Mouse (Mus musculus): ENCODE measurements around the gene Samhd1. TPM values are rescaled to one million over a fixed set of nuclear protein-coding genes. Genes with fewer than 3 reads are reported as not detected.

The Samhd1 gene
- polyA plus RNA-seq, 1 experiment from 2014 or later: 22.0 TPM

- no peak overlapping the region for H3K4me3 ChIP-seq (ENCODE audit: low read length)
- no peak overlapping the region for H3K4me2 ChIP-seq (ENCODE audit: low read depth, low read length)
- WGBS: 88% methylated on average over 5 of the region's 5 CpGs
- ATAC-seq: no peak
- no peak overlapping the region for H3K9ac ChIP-seq (ENCODE audit: low read depth, low read length)
- H3K36me3 ChIP-seq (ENCODE audit: control insufficient read depth, insufficient read depth, low read length): no peaks in the 10 kb centered on the region
- H3K9me3 ChIP-seq (ENCODE audit: control insufficient read depth, low read length): no peaks in the 10 kb centered on the region
- H3K27me3 ChIP-seq (replicated peaks; ENCODE audit: control insufficient read depth, insufficient read depth, low read length): no peaks in the 10 kb centered on the region
- peaks cover 3% of the 10 kb centered on the region; the same call in 1 of the 2 replicates for H3K4me1 ChIP-seq (ENCODE audit: control insufficient read depth, insufficient read depth, low read length)
- no peak overlapping the region for H3K27ac ChIP-seq (ENCODE audit: low read length)
These were observed 4.3 kb upstream of the Samhd1 start for GRCm38 (mm10) chr2:157139251-157139802.

- Histone ChIP-seq H3K4me3 (ENCODE audit: low read length) (no peak overlapping the region), H3K27me3 (replicated peaks; ENCODE audit: control insufficient read depth, insufficient read depth, low read length) (no peaks in the 10 kb centered on the region), H3K9ac (ENCODE audit: low read depth, low read length) (no peak overlapping the region), H3K27ac (ENCODE audit: low read length) (no peak overlapping the region), H3K36me3 (ENCODE audit: control insufficient read depth, insufficient read depth, low read length) (no peaks in the 10 kb centered on the region), H3K9me3 (ENCODE audit: control insufficient read depth, low read length) (no peaks in the 10 kb centered on the region), H3K4me1 (ENCODE audit: control insufficient read depth, insufficient read depth, low read length) (peaks cover 7% of the 10 kb centered on the region; the same call in 1 of the 2 replicates), H3K4me2 (ENCODE audit: low read depth, low read length) (no peak overlapping the region)
- no peak for ATAC-seq
- 82% methylated on average over 5 of the region's 5 CpGs for WGBS
These were observed 3.7 kb upstream of the Samhd1 start for GRCm38 (mm10) chr2:157138808-157139207.

GRCm38 (mm10) chr2:157137959-157138731 lies 3.1 kb upstream of the Samhd1 start:
- H3K4me1 ChIP-seq (ENCODE audit: control insufficient read depth, insufficient read depth, low read length): peaks cover 10% of the 10 kb centered on the region; the same call in 1 of the 2 replicates
- no peak overlapping the region for H3K27ac ChIP-seq (ENCODE audit: low read length)
- no peaks in the 10 kb centered on the region for H3K9me3 ChIP-seq (ENCODE audit: control insufficient read depth, low read length)
- no peaks in the 10 kb centered on the region for H3K27me3 ChIP-seq (replicated peaks; ENCODE audit: control insufficient read depth, insufficient read depth, low read length)
- H3K4me2 ChIP-seq (ENCODE audit: low read depth, low read length): no peak overlapping the region
- H3K36me3 ChIP-seq (ENCODE audit: control insufficient read depth, insufficient read depth, low read length): no peaks in the 10 kb centered on the region
- H3K4me3 ChIP-seq (ENCODE audit: low read length): no peak overlapping the region
- 87% methylated on average over 9 of the region's 9 CpGs for WGBS
- no peak overlapping the region for H3K9ac ChIP-seq (ENCODE audit: low read depth, low read length)
- no peak for ATAC-seq

GRCm38 (mm10) chr2:157136646-157137045 lies 1.6 kb upstream of the Samhd1 start:
- no peaks in the 10 kb centered on the region for H3K9me3 ChIP-seq (ENCODE audit: control insufficient read depth, low read length)
- peaks cover 10% of the 10 kb centered on the region; the same call in 1 of the 2 replicates for H3K4me1 ChIP-seq (ENCODE audit: control insufficient read depth, insufficient read depth, low read length)
- ATAC-seq: no peak
- H3K4me3 ChIP-seq (ENCODE audit: low read length): no peak overlapping the region
- no peak overlapping the region for H3K9ac ChIP-seq (ENCODE audit: low read depth, low read length)
- H3K4me2 ChIP-seq (ENCODE audit: low read depth, low read length): no peak overlapping the region
- H3K36me3 ChIP-seq (ENCODE audit: control insufficient read depth, insufficient read depth, low read length): no peaks in the 10 kb centered on the region
- 61% methylated on average over 2 of the region's 2 CpGs for WGBS
- no peaks in the 10 kb centered on the region for H3K27me3 ChIP-seq (replicated peaks; ENCODE audit: control insufficient read depth, insufficient read depth, low read length)
- H3K27ac ChIP-seq (ENCODE audit: low read length): peak overlapping the region; percentile 61

- no peak overlapping the region for H3K9ac ChIP-seq (ENCODE audit: low read depth, low read length)
- H3K27me3 ChIP-seq (replicated peaks; ENCODE audit: control insufficient read depth, insufficient read depth, low read length): no peaks in the 10 kb centered on the region
- H3K36me3 ChIP-seq (ENCODE audit: control insufficient read depth, insufficient read depth, low read length): no peaks in the 10 kb centered on the region
- 79% methylated on average over 4 of the region's 4 CpGs for WGBS
- no peak overlapping the region for H3K4me3 ChIP-seq (ENCODE audit: low read length)
- no peak overlapping the region for H3K4me2 ChIP-seq (ENCODE audit: low read depth, low read length)
- H3K9me3 ChIP-seq (ENCODE audit: control insufficient read depth, low read length): no peaks in the 10 kb centered on the region
- H3K4me1 ChIP-seq (ENCODE audit: control insufficient read depth, insufficient read depth, low read length): peaks cover 10% of the 10 kb centered on the region; the same call in 1 of the 2 replicates
- ATAC-seq: no peak
- H3K27ac ChIP-seq (ENCODE audit: low read length): no peak overlapping the region
These were observed 1.1 kb upstream of the Samhd1 start for GRCm38 (mm10) chr2:157136176-157136575.

- no peaks in the 10 kb centered on the region for H3K36me3 ChIP-seq (ENCODE audit: control insufficient read depth, insufficient read depth, low read length)
- H3K4me2 ChIP-seq (ENCODE audit: low read depth, low read length): peak overlapping the region; percentile 88
- H3K27me3 ChIP-seq (replicated peaks; ENCODE audit: control insufficient read depth, insufficient read depth, low read length): no peaks in the 10 kb centered on the region
- H3K9me3 ChIP-seq (ENCODE audit: control insufficient read depth, low read length): no peaks in the 10 kb centered on the region
- 81% methylated on average over 10 of the region's 10 CpGs for WGBS
- H3K4me1 ChIP-seq (ENCODE audit: control insufficient read depth, insufficient read depth, low read length): peaks cover 10% of the 10 kb centered on the region; the same call in 1 of the 2 replicates
- peak overlapping the region; percentile 80 for H3K9ac ChIP-seq (ENCODE audit: low read depth, low read length)
- peak overlapping the region; percentile 82 for H3K4me3 ChIP-seq (ENCODE audit: low read length)
- no peak for ATAC-seq
- peak overlapping the region; percentile 77 for H3K27ac ChIP-seq (ENCODE audit: low read length)
These were observed 560 bp upstream of the Samhd1 start for GRCm38 (mm10) chr2:157135529-157136120.

- Histone ChIP-seq H3K9me3 (ENCODE audit: control insufficient read depth, low read length) (no peaks in the 10 kb centered on the region), H3K4me1 (ENCODE audit: control insufficient read depth, insufficient read depth, low read length) (peaks cover 10% of the 10 kb centered on the region; the same call in 1 of the 2 replicates), H3K27me3 (replicated peaks; ENCODE audit: control insufficient read depth, insufficient read depth, low read length) (no peaks in the 10 kb centered on the region), H3K9ac (ENCODE audit: low read depth, low read length) (peak overlapping the region; percentile 80), H3K36me3 (ENCODE audit: control insufficient read depth, insufficient read depth, low read length) (no peaks in the 10 kb centered on the region), H3K27ac (ENCODE audit: low read length) (peak overlapping the region; percentile 77), H3K4me3 (ENCODE audit: low read length) (peak overlapping the region; percentile 82), H3K4me2 (ENCODE audit: low read depth, low read length) (peak overlapping the region; percentile 88)
- under 1% methylated on average over 25 of the region's 25 CpGs for WGBS
- ATAC-seq: peak; percentile 73
These were observed 560 bp downstream of the Samhd1 start for GRCm38 (mm10) chr2:157134479-157134931.

GRCm38 (mm10) chr2:157133769-157134478 lies 1.1 kb downstream of the Samhd1 start:
- H3K4me3 ChIP-seq (ENCODE audit: low read length): peak overlapping the region; percentile 82
- no peaks in the 10 kb centered on the region for H3K9me3 ChIP-seq (ENCODE audit: control insufficient read depth, low read length)
- no peaks in the 10 kb centered on the region for H3K27me3 ChIP-seq (replicated peaks; ENCODE audit: control insufficient read depth, insufficient read depth, low read length)
- WGBS: 17% methylated on average over 11 of the region's 11 CpGs
- H3K9ac ChIP-seq (ENCODE audit: low read depth, low read length): peak overlapping the region; percentile 80
- no peaks in the 10 kb centered on the region for H3K36me3 ChIP-seq (ENCODE audit: control insufficient read depth, insufficient read depth, low read length)
- peak overlapping the region; percentile 88 for H3K4me2 ChIP-seq (ENCODE audit: low read depth, low read length)
- H3K4me1 ChIP-seq (ENCODE audit: control insufficient read depth, insufficient read depth, low read length): peaks cover 10% of the 10 kb centered on the region; the same call in 1 of the 2 replicates
- H3K27ac ChIP-seq (ENCODE audit: low read length): peak overlapping the region; percentile 77; the same call in 1 of the 2 replicates
- no peak for ATAC-seq

Data from intestine, embryonic 16.5 days (tissue).